Mouse (Mus musculus) embryo, embryonic 11 days (tissue): ENCODE data around the gene Pepd.
A peak's percentile ranks its signal among the peaks of the same experiment; 100 is the strongest.

Source experiments
- DNase-seq: peaks from one replicate; pipeline ENCODE4 v3.0.0-alpha.2; 2015

Pepd gene

DNA sequence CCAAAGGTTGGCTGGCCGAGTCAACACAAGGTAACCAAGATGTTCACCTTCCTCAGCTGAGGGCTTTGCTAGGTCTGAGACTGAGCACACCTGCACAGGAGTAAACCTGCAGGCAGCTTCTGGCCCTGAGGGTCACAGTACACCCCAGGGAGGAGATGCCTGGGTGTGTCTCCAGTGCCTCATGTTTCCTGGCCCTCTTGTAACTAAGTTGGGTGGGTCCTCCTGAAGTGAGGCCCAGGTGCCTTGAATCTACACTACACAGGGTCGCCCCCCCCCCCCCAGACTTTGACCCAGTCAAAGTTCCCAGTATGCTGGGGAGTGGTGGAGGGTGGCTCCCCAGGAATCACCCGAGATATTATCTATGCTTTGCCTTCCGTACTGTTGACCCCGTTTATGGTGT, 117.0 kb downstream of the Pepd start:
- DNase-seq: no peak

DNA sequence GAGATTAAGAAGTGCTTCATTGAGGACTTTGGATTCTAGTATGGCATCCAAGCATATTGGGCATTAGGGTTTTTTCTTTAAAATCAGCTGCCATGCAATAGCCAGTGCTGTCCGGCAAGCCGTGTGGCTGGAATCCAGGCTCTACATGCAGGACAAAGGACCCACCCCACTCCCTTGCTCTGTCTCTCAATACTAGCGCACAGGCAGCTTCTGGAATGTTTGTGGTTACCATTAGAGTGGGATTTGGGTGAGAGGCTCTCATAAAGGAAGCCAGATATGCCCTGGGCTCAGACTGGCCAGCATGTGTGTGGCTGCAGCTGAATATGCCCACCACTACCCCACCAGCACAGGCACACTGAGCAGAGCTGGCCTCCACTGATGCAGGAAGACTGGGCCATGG, 117.5 kb downstream of the Pepd start:
- DNase-seq: no peak

DNA sequence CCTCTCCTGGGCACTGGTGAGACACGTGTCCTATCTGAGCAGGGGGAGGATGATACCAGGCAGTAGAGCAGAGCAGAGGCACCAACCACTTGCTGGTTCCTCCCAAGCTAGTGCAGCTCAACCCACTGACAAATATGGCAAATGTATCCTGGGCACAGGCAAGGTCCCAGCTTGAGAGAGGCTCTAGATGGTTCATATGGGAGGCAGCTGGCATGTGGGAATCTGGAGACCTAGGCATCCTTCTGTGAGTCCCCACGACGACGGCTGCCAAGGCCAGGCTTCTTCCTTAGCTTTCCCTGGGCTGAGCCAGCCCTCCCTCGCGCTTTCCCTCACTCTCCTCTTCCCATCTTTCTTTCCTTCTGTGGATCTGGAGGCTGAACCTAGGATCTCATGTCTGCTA, 118.4 kb downstream of the Pepd start:
- no peak for DNase-seq

DNA sequence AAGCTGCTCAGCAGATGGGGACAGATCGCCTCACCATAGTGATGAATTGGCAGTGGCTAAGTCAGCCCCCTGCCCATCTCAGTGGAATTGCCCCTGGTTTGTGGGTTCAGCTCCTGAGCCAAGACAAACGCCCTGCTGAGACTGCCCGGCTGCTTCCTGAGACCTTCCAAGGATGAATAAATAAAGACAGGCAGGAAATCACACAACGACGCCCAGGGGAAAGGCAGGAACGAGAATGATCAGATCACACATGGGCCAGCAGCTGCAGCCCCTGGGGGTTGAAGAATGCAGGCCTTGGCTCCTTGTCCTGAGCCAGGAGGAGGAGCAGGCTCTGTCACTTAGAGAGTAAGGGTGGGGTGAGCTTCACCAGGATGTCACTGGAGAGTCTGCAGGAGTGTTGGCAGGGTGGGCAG, 123.0 kb downstream of the Pepd start:
- no peak for DNase-seq

DNA sequence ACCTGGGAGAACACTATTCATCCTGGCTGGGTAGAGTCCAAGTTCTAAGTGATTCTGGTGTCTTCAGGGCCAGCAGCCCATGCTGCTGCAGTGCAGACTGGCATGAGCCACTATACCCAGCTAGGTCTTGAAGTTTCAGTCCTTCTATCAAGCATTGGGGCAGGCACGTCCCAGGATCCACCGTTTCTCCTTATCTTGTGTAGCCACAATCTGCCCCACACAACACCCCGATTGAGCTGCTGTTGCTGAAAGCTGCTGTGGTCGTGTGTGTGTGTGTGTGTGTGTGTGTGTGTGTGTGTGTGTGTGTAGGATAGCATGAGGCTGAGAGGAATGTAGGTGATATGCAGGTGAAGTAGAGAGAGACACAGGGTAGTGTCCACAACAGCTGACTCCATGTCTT, 123.4 kb downstream of the Pepd start:
- DNase-seq: no peak

DNA sequence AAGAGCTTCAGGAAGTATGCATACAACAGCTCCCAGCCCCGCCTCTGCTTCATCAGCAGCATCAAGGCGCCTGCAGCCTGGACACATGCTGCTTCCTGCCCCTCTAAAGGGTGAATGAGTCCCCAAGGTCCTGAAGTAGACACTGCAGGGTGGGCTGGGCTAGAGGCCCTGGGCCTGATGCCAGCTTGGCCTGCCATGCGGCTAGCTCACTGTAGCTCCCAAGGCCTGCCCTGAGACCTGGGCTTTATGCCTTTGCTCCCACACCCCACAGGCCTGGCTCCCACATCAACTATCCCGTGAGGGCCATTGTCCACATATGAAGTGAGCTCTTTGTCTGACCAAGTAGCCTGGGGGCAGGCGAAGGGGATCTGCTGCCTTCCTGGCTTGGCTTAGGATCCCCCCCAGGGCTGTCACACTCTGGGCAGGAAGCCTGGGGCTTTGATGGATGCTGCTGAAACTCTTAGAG, 124.1 kb downstream of the Pepd start:
- DNase-seq: no peak

DNA sequence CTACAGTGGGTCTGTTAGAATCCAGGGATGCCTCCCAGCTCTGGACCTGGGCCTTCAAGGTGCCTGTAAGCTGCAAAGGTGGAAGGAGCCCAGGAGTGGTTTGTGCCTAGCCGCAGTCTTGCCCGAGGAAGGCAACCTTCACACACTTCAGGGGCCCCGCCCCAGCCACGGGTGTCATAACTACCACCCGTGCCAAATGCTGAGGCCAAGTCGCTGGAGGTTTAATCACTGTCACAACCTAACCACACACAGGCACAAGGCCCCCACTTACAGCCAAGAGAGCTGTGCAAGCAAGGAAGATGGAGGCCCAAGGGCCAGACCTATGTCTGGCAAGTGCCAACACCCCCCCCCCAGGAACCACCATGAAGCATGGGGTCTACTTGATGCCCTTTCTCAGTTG, 125.2 kb downstream of the Pepd start:
- no peak for DNase-seq

DNA sequence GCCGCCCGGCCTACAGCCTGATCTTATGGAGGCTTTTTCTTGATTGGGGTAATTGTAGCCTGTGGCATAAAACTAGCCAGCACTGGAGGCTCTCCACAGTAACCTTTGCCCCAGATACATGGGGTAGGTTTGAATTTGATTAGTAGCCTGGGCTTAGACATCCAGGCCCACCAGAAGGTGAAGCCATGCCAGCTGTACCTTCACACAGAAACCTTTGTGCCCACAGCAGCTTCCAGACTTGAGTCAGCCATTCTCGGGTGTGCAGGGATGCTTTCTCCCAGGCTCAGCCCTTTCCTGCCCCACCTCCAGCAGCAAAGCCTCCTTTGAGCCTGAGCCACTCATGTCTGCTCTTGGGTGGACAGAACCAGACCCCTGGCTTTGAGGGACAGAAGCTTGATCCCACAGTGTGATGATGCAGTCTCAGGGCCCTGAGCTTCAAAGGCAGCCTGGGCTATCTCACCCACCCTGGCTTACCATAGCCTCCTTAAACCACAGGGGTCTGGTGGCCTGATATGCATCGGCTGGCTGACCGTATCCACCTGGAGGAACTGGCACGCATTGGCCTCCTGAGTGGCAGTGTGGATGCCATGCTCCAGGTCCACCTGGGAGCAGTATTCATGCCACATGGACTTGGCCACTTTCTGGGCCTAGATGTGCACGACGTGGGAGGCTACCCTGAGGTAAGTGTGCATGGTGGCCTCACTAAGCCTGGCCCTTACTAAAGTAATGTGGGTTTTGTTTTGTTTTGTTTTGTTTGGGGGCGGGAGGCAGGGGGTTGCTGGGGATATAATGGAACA, 128.2 kb downstream of the Pepd start:
- DNase-seq: no peak

DNA sequence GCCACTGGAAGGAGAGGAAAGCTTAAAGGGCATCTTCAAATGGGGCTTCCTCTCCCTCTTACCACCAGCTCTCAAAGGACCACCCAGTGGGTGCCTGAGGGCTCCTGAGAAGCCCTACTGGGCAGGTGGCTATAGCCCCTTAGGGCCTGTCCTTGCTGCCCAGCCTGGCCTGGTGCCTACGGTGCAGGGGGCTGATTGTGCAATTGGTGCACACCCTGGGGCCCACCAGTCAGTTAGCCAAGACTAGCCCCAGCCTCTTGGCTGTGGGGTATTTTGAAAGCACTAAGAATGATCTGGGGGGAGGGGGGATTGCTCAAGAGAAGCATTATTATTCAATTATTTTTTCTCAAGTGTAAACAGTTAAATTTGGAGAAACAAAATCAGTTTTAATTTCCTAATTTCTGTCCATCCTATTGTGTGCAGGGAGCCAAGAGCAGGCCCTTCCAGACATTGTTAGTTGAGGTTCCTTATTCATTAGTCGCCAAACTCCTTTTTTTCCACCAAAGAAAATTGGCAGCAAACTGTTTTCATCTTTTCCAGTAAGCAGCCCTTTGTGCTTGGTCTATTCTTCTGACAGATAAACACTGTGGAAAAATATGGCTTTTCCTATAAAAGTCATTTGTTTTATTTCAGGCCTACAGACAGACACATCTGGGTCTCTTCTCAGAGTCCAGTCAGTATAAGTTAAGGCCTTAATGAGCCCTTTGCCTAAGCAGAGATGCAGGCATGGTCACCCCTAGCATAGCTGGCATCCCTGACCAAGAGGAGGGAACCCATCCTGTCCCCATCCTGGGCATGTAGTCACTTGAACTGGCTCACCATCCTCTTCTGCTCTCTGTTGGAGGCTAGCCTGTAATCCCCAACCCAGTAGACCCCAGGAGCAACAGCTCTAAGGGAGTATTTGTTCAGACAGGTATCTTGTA, 129.4 kb downstream of the Pepd start:
- no peak for DNase-seq

DNA sequence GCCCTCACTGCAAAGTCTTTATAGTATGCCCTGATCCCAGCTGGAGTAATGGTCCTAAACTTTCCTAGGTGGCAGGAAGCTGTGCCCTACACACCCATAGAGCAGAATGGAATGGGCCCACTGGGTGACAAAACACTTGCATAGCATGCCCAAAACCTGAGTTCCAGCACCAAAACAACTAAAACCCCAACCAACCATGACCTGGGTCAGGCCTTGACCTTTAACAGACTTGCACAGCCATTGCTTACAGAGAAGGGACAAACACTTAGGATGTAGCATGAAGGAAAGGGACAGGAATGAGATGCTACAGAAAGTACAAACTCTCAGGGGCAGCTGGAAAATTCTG, 130.0 kb downstream of the Pepd start:
- no peak for DNase-seq

DNA sequence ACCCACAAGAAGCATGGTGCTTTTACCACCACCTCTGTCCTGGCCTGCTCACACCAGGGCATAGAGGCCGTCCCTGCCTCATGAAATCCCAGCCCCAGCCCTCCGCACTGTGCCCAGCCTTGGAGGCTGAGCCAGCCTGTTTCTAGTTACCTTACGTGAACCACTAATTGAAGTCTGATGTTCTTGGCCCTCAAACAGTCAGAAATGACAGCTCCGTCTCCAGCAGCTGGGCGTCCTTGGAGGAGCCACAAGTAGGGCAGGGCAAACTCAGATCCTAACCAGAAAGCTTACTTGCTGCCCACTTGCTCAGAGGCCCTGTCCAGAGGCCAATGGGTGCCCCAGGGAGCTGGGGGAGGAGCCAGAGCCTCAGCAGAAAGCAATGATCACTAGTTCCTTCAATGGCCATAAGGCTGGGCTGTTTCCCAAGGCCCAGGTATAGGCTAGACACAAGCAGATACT, 130.6 kb downstream of the Pepd start:
- DNase-seq: peak; percentile 55

DNA sequence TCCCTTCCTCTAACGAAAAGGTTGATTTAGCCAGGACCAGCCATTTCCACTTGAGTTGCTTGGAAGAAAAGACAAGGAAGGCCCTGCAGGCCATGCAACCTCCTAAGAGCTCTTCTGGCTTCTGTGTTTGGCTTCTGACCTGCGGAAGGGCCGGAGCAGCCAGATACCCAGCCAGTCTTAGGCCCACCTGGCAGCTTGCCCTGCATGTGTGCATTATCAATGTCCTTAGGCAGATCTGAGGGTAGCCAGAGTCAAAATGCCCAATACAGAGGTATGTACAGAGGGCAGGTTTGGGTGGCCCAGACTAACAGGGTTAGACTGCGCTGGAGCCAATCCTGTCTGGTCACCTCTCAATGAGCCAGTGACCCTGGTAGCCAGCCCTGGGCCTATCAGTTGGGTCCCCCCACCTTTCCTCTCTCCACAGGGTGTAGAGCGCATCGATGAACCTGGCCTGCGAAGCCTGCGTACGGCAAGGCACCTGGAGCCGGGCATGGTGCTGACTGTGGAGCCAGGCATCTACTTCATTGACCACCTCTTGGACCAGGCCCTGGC, 131.2 kb downstream of the Pepd start:
- no peak for DNase-seq

DNA sequence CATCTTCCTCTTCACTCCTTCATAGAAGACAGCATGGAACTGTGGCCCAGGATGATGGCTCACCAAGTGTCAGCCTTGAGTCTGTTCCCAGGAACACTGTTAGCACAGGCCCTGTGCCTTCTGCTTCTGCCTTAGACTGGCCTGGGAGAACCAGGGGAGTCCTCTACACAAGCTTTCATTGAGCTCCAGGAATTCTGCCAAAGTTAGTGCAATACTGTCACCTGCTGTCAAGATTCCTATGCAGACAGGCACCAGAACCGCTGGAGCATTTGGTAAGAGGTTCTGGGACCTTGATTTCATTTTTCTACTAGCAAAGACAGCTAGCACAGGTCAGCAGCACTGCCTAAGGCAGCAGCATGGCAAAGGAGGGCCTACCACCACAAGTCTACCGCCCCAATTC, 132.5 kb downstream of the Pepd start:
- no peak for DNase-seq

DNA sequence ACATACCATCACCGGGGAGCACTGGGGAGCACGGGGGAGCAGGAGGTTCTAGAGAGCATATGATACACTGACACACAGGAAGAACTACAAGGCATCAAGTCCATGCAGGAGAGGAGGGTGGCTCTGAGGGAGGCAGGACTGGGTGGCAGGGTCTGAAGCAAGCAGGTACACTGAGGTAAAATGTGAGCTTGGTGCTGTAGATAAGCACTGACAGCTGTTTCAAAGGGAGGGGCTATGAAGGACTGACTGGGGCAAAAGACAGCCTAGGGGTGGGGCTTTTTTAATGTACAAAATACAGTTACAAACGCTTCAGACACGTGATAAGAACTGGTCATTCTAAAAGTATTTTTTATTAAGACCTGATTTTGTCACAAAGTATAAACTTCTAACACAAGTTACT, 133.9 kb downstream of the Pepd start:
- DNase-seq: no peak

DNA sequence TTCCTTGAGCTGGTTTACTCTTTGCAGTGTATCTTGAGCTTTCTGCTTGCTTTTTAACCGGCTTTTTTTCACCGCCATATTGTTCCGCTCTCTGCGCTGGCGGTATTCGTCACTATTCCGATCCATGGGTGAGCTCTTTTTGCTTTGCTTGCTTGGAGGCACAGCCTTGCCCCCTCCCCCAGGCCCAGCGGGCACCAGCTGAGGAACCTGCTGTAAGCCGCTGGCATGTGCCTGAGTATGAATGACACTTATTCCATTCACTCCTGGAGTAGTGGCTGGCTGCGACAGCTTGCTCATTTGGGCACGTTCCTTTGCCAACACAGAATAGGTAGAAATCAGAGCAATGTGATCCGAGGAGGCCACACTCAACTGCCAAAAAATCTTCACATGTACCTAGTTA, 138.4 kb downstream of the Pepd start:
- DNase-seq: no peak

DNA sequence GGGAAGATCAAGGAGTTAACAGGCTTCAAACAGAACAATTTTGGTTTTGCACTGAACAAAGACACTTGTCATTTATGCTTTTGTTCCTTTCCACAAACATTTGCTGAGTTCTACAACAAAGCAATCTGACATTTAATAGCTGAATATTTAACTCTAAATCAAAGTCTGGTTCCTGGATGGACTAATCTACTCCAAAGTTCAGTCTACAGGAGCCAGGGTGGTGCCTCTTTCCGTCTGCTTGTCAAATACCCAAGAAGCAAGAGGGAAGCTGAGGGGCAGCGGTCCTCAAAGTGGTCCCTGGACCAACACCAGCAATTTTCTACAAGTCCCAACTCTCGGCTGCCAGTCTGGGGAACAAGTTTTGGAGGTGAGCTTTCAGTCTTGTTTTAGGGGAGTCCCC, 141.0 kb downstream of the Pepd start:
- no peak for DNase-seq

DNA sequence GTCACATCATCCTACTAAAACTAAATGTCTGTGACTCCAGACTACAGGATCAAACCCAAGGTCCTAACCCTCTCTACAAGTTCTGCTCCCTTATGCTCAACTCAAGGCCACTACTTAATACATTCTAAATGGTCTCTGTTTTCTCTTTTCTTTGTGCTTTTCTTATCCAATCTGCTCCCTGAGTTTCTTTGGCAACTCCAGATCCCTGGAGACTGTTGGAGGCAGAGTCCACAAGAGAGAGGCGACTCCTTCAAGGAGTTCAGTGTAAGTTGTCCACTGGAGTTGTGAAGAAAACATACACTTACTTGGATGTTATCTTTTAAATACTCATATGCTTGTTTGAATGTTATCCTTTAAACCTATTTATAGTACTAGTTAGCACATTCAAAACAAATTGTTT, 142.1 kb downstream of the Pepd start:
- no peak for DNase-seq

DNA sequence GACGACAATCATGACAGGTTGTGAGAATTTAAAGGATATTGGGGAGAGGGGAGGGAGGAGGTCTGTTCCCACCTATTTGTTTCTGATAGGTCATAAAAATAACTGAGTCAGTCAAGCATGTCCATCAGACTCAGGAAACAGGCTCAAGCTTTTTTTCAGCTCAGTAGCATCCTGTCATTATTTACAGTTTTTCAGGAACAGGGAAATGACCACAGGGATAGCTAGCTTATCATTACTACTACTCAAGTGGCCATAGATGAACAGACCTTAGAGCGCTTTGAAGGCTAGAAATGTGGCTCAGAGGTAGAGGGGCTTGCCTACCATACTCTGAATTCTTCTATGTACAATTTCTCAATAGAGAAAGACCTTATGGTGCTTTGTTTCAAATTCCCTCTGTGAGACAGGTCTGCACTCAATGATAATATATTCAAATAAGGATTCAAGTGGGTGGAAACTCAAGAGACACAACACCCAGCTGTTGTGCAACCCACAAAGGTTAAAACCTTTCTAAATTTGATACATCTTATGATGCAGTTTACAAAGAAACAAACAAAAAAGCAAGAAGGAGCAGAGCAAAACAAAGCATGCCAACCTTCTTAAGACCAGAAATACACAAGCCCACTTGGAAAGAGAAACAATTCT, 142.9 kb downstream of the Pepd start:
- DNase-seq: no peak

DNA sequence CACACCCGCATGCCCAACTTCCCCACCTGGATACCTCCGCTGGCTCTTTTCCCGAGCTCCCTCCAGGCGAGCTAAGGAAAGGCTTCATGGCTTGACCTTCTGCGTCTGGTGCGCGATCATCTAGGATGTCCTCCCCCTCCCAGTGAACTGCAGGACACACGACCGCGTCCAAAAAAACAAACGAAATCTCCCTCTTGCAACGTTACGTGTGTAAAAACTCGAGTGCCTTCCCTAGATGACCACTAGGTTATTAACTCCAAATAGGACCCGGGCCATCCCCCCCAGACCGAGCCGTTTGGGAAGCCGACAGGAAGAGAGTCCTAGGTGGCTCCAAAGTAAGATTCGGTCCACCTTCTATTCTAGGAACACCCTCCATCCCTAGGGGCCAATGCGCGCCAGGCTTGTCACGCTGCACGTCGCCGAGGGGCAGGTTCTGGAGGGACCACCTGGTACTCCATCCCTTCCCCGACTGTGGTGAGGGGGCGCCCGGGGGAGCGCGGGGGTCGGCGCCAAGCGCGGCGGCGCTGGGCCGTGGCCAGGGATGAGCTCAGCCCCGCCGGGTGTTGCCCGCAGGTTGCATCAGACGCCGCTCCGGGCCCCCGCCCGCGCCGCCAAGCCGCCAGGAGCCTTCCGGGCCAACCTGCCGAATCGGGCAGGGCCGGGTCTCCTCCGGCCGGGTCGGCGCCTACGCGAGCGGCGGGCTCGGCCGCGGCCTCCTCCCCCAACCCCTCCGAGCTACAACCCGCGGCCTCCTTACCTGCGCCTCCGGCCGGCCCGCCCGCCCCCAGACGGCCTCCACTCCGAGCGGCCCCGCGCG, 143.6 kb downstream of the Pepd start:
- DNase-seq: peak; percentile 59

DNA sequence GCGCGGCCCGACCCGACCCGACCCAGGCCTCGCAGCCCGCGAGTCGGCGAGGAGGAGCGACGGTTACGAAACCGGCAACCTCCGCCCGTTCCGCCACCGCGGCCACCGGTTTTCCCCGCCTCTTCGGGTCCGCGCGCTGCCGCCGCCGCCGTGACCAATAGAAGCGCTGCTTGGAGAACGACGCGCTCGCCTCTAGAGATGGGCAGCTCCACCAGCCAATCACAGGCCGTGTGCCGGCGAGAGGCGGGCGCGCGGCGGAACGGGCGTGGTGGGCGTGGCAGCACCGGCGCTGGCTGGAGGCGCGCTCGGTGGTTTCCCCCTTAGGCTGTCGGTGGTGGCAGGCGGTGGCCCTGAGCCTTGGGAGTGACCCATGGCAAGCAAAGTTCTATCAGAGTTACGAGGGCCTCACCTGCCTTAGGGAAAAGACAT, 144.3 kb downstream of the Pepd start, which contains the start of gene Cebpg:
Gene Cebpg (minus strand): TSS at position 138 of the 429 bp plus-strand sequence.
- peak; percentile 95 for DNase-seq

DNA sequence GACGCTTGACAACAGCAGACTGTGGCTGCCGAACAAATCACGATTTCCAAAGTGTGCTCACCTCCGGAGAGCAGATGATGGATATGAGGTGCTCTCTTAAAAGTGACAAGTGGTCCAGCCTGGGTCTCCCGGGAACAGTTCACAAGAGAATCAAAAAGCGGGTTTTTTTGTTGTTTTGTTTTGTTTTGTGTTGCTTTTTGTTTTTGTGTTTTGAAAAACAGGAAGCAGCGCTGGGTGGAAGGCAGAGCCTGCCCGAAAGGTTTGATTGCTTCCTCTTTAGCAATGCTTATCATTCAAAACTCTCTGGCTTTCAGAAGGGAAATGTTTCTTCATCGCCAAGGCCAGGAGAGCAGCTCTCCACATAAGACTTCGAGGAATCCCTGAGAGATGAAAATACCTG, 144.8 kb downstream of the Pepd start:
- DNase-seq: no peak

DNA sequence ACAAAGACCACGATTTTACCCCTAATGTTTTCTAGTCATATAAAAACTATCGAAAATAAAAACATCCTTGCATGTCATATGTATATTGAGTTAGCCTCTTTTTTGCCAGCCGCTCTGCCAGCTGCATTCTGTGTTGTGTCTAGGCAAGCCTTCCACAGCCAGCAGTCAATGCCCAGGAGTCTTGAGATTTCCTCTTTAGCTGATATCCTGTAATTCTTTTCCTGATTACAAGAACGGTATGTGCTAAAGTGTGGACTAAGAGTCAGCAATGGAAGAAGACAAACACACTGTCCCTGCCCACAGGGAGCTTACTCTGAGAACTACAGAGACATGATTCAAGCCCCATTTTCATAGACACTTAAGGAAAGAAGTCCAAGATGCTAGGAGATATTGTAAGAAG, 145.4 kb downstream of the Pepd start:
- no peak for DNase-seq
